Mouse (Mus musculus) lung, postnatal 0 days (tissue): ENCODE measurements around the gene Bcap31.

ENCODE experiments used
- CTCF ChIP-seq: IDR thresholded peaks from 2 replicates; pipeline ENCODE4 v1.5.1; 2016; ENCODE audit warnings: antibody characterized with exemption, mild to moderate bottlenecking
- EP300 ChIP-seq: IDR thresholded peaks from 2 replicates; pipeline ENCODE4 v1.6.1; 2016; ENCODE audit warnings: antibody characterized with exemption, mild to moderate bottlenecking, control low read depth

DNA sequence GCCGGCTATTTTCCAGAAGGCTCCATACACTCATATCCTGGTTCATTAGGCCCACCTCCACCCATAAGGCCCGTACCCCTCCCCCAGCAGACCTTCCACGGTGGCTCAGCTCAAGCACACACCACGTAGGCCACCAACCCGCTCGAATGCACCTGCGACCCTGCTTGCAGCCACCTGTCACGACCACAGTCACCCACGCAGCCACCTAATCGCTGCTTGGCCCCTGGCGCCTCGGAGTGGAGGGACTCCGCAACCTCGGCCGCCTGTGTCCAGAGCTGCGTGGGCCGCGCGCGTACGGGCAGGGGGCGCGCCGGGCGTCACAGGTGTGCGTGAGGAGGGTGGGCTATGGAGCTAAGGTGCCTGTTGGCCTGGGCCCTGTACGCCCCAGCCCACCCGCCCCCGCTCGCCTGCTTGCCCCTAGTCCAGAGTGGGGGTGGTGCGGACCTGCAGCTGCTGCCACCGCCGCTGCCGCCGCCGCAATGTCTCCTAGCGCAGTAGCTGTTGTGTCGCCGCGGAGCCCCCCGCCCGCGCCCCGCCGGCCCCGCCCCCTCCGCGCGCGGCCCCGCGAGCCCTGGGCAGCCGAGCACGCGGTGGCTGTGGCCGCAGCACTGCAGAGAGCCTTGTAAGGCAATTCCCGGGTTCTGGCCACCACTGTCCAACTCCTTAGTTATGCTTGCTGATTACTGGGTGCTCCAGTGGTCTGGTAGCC is 56.2 kb downstream of the Bcap31 start, which contains the start of gene Pnck:
- TF ChIP-seq CTCF = no peak; the same call in 1 of the 2 replicates
- no peak for TF ChIP-seq EP300
